Comparison of ENCODE assay signal across 8 mouse cellular contexts in the genomic region with DNA sequence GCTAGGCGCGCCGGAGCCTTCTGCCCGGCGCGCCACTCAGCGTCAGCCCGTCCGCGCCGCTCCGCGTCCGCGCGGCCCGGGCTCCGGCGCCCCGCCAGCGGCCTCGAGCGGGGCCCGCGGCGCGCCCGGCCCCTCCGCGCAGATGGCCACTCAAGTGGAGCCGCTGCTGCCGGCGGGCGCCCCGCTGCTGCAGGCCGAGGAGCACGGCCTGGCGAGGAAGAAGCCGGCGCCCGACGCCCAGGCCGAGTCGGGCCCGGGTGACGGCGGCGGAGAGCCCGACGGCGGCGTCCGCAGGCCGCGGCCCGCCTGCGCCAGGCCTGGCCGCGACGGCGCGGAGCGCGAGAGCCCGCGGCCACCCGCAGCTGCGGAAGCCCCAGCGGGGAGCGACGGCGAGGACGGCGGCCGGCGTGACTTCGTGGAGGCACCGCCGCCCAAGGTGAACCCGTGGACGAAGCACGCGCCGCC. TPM values are rescaled to one million over a fixed set of nuclear protein-coding genes. Genes with fewer than 3 reads are reported as not detected.
DNase-seq lines count a peak whose midpoint lies in the region; ATAC-seq and TF ChIP-seq lines count a peak whose summit lies in the region.

A gene (plus strand): TSS at position 14 of the 465 bp plus-strand sequence.

- peaks cover 13% of the 10 kb centered on the region for H3K4me1 ChIP-seq in kidney, postnatal 0 days (replicated peaks; ENCODE audit: insufficient read depth, low read length)
- peaks cover 48% of the 10 kb centered on the region for H3K4me1 ChIP-seq in G1E (ENCODE audit: insufficient read depth, low read depth, low read length)
- H3K4me1 ChIP-seq in cortical plate, adult 2 months (ENCODE audit: control insufficient read depth, insufficient read depth, low read length), result peaks cover 4% of the 10 kb centered on the region
- H3K4me1 ChIP-seq in heart, embryonic 10.5 days, result peaks cover 35% of the 10 kb centered on the region
- H3K4me1 ChIP-seq in midbrain, embryonic 12.5 days, result peaks cover 25% of the 10 kb centered on the region

- WGBS in kidney, postnatal 0 days, result under 1% methylated on average over 75 of the region's 84 CpGs
- WGBS in heart, embryonic 10.5 days, result 10% methylated on average over 75 of the region's 84 CpGs
- WGBS in midbrain, embryonic 12.5 days, result 1% methylated on average over 76 of the region's 84 CpGs

- peak within 1 kb of the TSS; percentile 93 for H3K27ac ChIP-seq in kidney, postnatal 0 days
- peak within 1 kb of the TSS; percentile 95 for H3K27ac ChIP-seq in cortical plate, adult 2 months (ENCODE audit: insufficient read depth, low read length)
- peak within 1 kb of the TSS; percentile 98 for H3K27ac ChIP-seq in heart, embryonic 10.5 days
- peak within 1 kb of the TSS; percentile 84 for H3K27ac ChIP-seq in midbrain, embryonic 12.5 days (replicated peaks)

- H3K9ac ChIP-seq in kidney, postnatal 0 days (ENCODE audit: low read depth, low read length), result peak within 1 kb of the TSS; percentile 91
- H3K9ac ChIP-seq in midbrain, embryonic 12.5 days (replicated peaks), result peak within 1 kb of the TSS; percentile 95

- TF ChIP-seq POLR2A in cortical plate, adult 2 months (IDR thresholded peaks at IDR 0.05; ENCODE audit: extremely low read depth, insufficient read depth, low read length), result no peak

- peak; percentile 37 for DNase-seq in kidney, postnatal 0 days (ENCODE audit: low spot score)
- DNase-seq in kidney, adult 8-10 months, result no peak
- peak; percentile 25 for DNase-seq in G1E (ENCODE audit: low spot score)
- no peak for DNase-seq in heart, embryonic 10.5 days (ENCODE audit: low spot score)
- no peak for DNase-seq in layer of hippocampus, postnatal 25 days (ENCODE audit: extremely low spot score in 1 of 2, low spot score in 1 of 2)
- DNase-seq in urinary bladder, adult 18-20 months (ENCODE audit: low spot score in 2 of 2), result no peak

- TF ChIP-seq CTCF in kidney, postnatal 0 days (IDR thresholded peaks at IDR 0.05; ENCODE audit: low read depth), result no peak
- TF ChIP-seq CTCF in G1E (IDR thresholded peaks at IDR 0.05; ENCODE audit: low read depth, low read length), result no peak
- no peak for TF ChIP-seq CTCF in cortical plate, adult 2 months (IDR thresholded peaks at IDR 0.05; ENCODE audit: extremely low read depth, insufficient read depth, low read length)

- no peaks in the 10 kb centered on the region for H3K9me3 ChIP-seq in kidney, postnatal 0 days (replicated peaks; ENCODE audit: low read length)
- H3K9me3 ChIP-seq in G1E (replicated peaks), result no peaks in the 10 kb centered on the region
- no peaks in the 10 kb centered on the region for H3K9me3 ChIP-seq in heart, embryonic 10.5 days
- no peaks in the 10 kb centered on the region for H3K9me3 ChIP-seq in midbrain, embryonic 12.5 days

- H3K4me2 ChIP-seq in kidney, postnatal 0 days (ENCODE audit: low read length), result peak within 1 kb of the TSS; percentile 84
- peak within 1 kb of the TSS; percentile 91 for H3K4me2 ChIP-seq in midbrain, embryonic 12.5 days (replicated peaks)

- no peak; the same call in 1 of the 2 replicates for ATAC-seq in kidney, postnatal 0 days (replicated peaks; ENCODE audit: low FRiP score, low read depth)
- no peak for ATAC-seq in G1E (ENCODE audit: extremely low read depth, insufficient number of reproducible peaks, low FRiP score, poor library complexity, severe bottlenecking)
- no peak for ATAC-seq in midbrain, embryonic 12.5 days (ENCODE audit: low FRiP score, low read depth)

- no peaks in the 10 kb centered on the region for H3K27me3 ChIP-seq in kidney, postnatal 0 days (ENCODE audit: insufficient read depth, low read length)
- no peaks in the 10 kb centered on the region for H3K27me3 ChIP-seq in G1E (ENCODE audit: insufficient read depth, low read length)
- no peaks in the 10 kb centered on the region for H3K27me3 ChIP-seq in heart, embryonic 10.5 days (ENCODE audit: insufficient read depth, poor library complexity, severe bottlenecking)
- H3K27me3 ChIP-seq in midbrain, embryonic 12.5 days, result no peaks in the 10 kb centered on the region

- peak within 1 kb of the TSS; percentile 76 for H3K4me3 ChIP-seq in kidney, postnatal 0 days (replicated peaks; ENCODE audit: low read depth, low read length)
- peak within 1 kb of the TSS; percentile 98 for H3K4me3 ChIP-seq in G1E (ENCODE audit: low read depth, low read length)
- peak within 1 kb of the TSS; percentile 93 for H3K4me3 ChIP-seq in cortical plate, adult 2 months (ENCODE audit: insufficient read depth, low read length)
- H3K4me3 ChIP-seq in heart, embryonic 10.5 days, result peak within 1 kb of the TSS; percentile 99
- H3K4me3 ChIP-seq in midbrain, embryonic 12.5 days, result peak within 1 kb of the TSS; percentile 97

- H3K36me3 ChIP-seq in kidney, postnatal 0 days (ENCODE audit: insufficient read depth, low read length), result no peaks in the 10 kb centered on the region
- peaks cover 14% of the 10 kb centered on the region for H3K36me3 ChIP-seq in G1E (replicated peaks)
- no peaks in the 10 kb centered on the region for H3K36me3 ChIP-seq in heart, embryonic 10.5 days
- H3K36me3 ChIP-seq in midbrain, embryonic 12.5 days, result no peaks in the 10 kb centered on the region

RNA-seq across cellular contexts. Expression of the gene that starts here (rescaled TPM):
- polyA plus RNA-seq in kidney, postnatal 0 days (2015; fragmentation: Nextera tagmentation; extraction: Ambion mirVana), result 12.9 and 14.0 TPM in 2 replicates
- total RNA-seq in G1E (2014; fragmentation: Nextera tagmentation), result 184 and 189 TPM in 2 replicates
- 31.4 and 34.7 TPM in 2 replicates for total RNA-seq in G1E (2017)
- polyA plus RNA-seq in G1E (2012), result 111 and 123 TPM in 2 replicates
- polyA plus RNA-seq in cortical plate, adult 2 months (2012; rRNA removed), result 44.1 and 46.0 TPM in 2 replicates
- 18.3 and 21.8 TPM in 2 replicates for polyA plus RNA-seq in heart, embryonic 10.5 days (2016; fragmentation: Nextera tagmentation; extraction: Ambion mirVana)
- total RNA-seq in layer of hippocampus, postnatal 25 days (2021), result 10 to 100 TPM; 84.6 to 93.1 TPM
- 15.3 TPM in 2 replicates for polyA plus RNA-seq in midbrain, embryonic 12.5 days (2016; fragmentation: Nextera tagmentation; extraction: Ambion mirVana)

Comparison
In these comparisons a context has a peak if more than half of its experiments do, and no peak if none do; other contexts are left out.
1. DNase-seq: peak in kidney, postnatal 0 days (single experiment) and G1E (single experiment); none in kidney, adult 8-10 months (0 of 2), heart, embryonic 10.5 days (single experiment), layer of hippocampus, postnatal 25 days (0 of 2) and urinary bladder, adult 18-20 months (0 of 2).
2. Peak in every context shown above with its lines, with median percentiles within 50 percentile points of each other: H3K27ac ChIP-seq and H3K4me3 ChIP-seq.